Mouse (Mus musculus) hindbrain, postnatal 0 days (tissue): ENCODE data around the gene Tm9sf2. TPM values are rescaled to one million over a fixed set of nuclear protein-coding genes. Genes with fewer than 3 reads are reported as not detected.

Source experiments
- ATAC-seq: fragments of 200-750 bp; cut with Nextera tagmentation; 2 replicates; pipeline ENCODE4 v1.8.0; 2017; ENCODE audit warnings: mild to moderate bottlenecking, moderate TSS enrichment, moderate library complexity
- DNase-seq: peaks from one replicate; pipeline ENCODE4 v3.0.0-alpha.2; 2015; ENCODE audit warnings: low spot score
- H3K27ac ChIP-seq: fragments of 300-500 bp; sonication (generic); 2 replicates; pipeline ENCODE4 v1.5.1; 2014; ENCODE audit warnings: mild to moderate bottlenecking
- H3K27me3 ChIP-seq: fragments of 300-500 bp; sonication (generic); 2 replicates; pipeline ENCODE4 v1.6.1; 2014; ENCODE audit warnings: low read length, mixed read lengths; ENCODE audit not compliant: insufficient read depth
- H3K36me3 ChIP-seq: fragments of 300-500 bp; sonication (generic); 2 replicates; pipeline ENCODE4 v1.6.1; 2014; ENCODE audit warnings: low read length, mixed read lengths; ENCODE audit not compliant: insufficient read depth
- H3K4me1 ChIP-seq: fragments of 300-500 bp; sonication (generic); 2 replicates; pipeline ENCODE4 v1.6.1; 2014; ENCODE audit warnings: antibody characterized with exemption, low read length, mixed read lengths; ENCODE audit not compliant: insufficient read depth
- H3K4me2 ChIP-seq: fragments of 300-500 bp; sonication (generic); 2 replicates; pipeline ENCODE4 v1.6.1; 2014; ENCODE audit warnings: low read depth, mild to moderate bottlenecking, low read length, moderate library complexity, mixed read lengths
- H3K4me3 ChIP-seq: fragments of 300-500 bp; sonication (generic); 2 replicates; pipeline ENCODE4 v1.5.1; 2014; ENCODE audit warnings: low read length
- H3K9ac ChIP-seq: fragments of 300-500 bp; sonication (generic); replicated peaks from 2 replicates; pipeline ENCODE4 v1.6.1; 2014; ENCODE audit warnings: mild to moderate bottlenecking, low read length, moderate library complexity, mixed read lengths
- H3K9me3 ChIP-seq: fragments of 300-500 bp; sonication (generic); 2 replicates; pipeline ENCODE4 v1.6.1; 2016; ENCODE audit warnings: low read length, mixed read lengths
- CTCF ChIP-seq: IDR thresholded peaks from 2 replicates; pipeline ENCODE4 v1.5.1; 2016; ENCODE audit warnings: antibody characterized with exemption, control low read depth, low read depth
- WGBS: fragments of 180-500 bp; shearing (Covaris S2); extraction: QIAGEN DNeasy Blood & Tissue Kit; methylation state at CpG from one replicate; pipeline ENCODE4 v1.1.7; 2014; 5-methylcytosine and 5-hydroxymethylcytosine counted together
- polyA plus RNA-seq: library from polyadenylated mRNA; unstranded; fragments of >200 nt; fragmentation: Nextera tagmentation; extraction: Ambion mirVana; gene quantifications from 2 replicates; pipeline ENCODE4 v1.2.1, GENCODE M21; 2015
- total RNA-seq: library from RNA; depleted of rRNA; stranded (reverse); fragments of >200 nt; gene quantifications from 2 replicates; pipeline ENCODE4 v1.2.3, GENCODE M21; 2014

Tm9sf2 gene
- total and polyA plus RNA-seq, 2 experiments from 2014 or later: 81.0 to 105 TPM

- H3K9me3 ChIP-seq: no peaks in the 10 kb centered on the region
- H3K9ac ChIP-seq: peak overlapping the region; percentile 59; the same call in 1 of the 2 replicates
- no peak overlapping the region for H3K27ac ChIP-seq
- no peaks in the 10 kb centered on the region for H3K4me1 ChIP-seq
- ATAC-seq: no peak
- WGBS: 80% methylated on average over 6 of the region's 6 CpGs
- no peak for DNase-seq
- peak overlapping the region; percentile 63 for H3K4me2 ChIP-seq
- H3K27me3 ChIP-seq: no peaks in the 10 kb centered on the region
- peak overlapping the region; percentile 58; the same call in 1 of the 2 replicates for H3K4me3 ChIP-seq
- no peak for TF ChIP-seq CTCF
- H3K36me3 ChIP-seq: no peaks in the 10 kb centered on the region
Measured at GRCm38 (mm10) chr14:122182220-122182619, 75.4 kb downstream of the Tm9sf2 start.

DNA sequence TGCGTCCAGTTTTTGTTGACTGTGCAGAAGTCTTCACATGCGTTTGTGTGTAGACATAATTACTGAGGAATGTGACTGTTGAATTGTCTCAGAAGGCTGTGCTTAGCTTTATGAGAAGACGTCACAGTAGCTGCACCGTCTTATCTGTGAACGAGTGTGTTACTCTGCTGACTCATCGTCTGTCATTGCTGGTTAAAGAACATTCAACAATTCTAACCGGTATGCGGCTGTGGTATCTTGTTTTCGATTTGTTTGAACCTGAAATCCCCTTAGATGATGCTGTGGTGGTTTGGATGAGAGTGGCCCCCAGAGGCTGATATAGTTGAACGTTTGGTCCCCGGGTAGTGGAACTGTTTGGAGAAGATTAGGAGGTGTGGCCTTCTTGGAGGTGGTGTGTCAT, 77.1 kb downstream of the Tm9sf2 start:
- H3K9me3 ChIP-seq: no peaks in the 10 kb centered on the region
- WGBS: 89% methylated on average over 11 of the region's 11 CpGs
- no peak for ATAC-seq
- no peak overlapping the region for H3K4me3 ChIP-seq
- no peaks in the 10 kb centered on the region for H3K27me3 ChIP-seq
- no peak overlapping the region for H3K27ac ChIP-seq
- DNase-seq: no peak
- no peaks in the 10 kb centered on the region for H3K4me1 ChIP-seq
- no peaks in the 10 kb centered on the region for H3K36me3 ChIP-seq
- H3K9ac ChIP-seq: no peak overlapping the region
- no peak for TF ChIP-seq CTCF
- H3K4me2 ChIP-seq: no peak overlapping the region

GRCm38 (mm10) chr14:122188250-122188649, 81.4 kb downstream of the Tm9sf2 start:
- Histone ChIP-seq H3K4me3 (no peak overlapping the region), H3K9me3 (no peaks in the 10 kb centered on the region), H3K4me1 (no peaks in the 10 kb centered on the region), H3K9ac (no peak overlapping the region), H3K36me3 (no peaks in the 10 kb centered on the region), H3K4me2 (no peak overlapping the region), H3K27ac (no peak overlapping the region), H3K27me3 (no peaks in the 10 kb centered on the region)
- no peak for DNase-seq
- TF ChIP-seq CTCF: no peak
- 89% methylated on average over 5 of the region's 5 CpGs for WGBS
- ATAC-seq: no peak

DNA sequence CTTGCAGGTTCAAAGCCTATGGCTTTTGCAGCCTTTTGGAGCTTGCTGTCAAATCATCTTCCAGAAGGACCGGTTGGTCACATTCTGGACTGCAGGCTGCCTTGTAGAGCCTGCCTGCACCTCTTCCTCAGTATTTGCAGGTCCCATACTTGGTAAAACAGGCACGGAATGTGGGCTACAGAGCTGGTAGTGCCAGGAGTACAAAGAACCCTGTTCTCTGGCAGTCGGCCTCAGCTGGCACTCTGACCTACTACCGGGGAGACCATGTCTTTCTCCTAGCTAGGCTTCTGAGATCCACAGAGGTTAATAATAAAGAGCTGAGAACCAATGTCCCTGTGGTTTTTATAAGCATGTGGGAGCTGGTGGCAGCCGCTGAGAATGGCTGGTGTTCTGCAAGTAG, 83.1 kb downstream of the Tm9sf2 start:
- no peak for TF ChIP-seq CTCF
- WGBS: 63% methylated on average over 5 of the region's 5 CpGs
- ATAC-seq: peak; percentile 81
- peak; percentile 63 for DNase-seq
- Histone ChIP-seq H3K27ac (peak overlapping the region; percentile 46; the same call in 1 of the 2 replicates), H3K27me3 (no peaks in the 10 kb centered on the region), H3K4me1 (no peaks in the 10 kb centered on the region), H3K9ac (no peak overlapping the region), H3K9me3 (no peaks in the 10 kb centered on the region), H3K4me3 (no peak overlapping the region), H3K36me3 (no peaks in the 10 kb centered on the region), H3K4me2 (no peak overlapping the region)

- Histone ChIP-seq H3K4me1 (no peaks in the 10 kb centered on the region), H3K27ac (no peak overlapping the region), H3K9me3 (no peaks in the 10 kb centered on the region), H3K36me3 (no peaks in the 10 kb centered on the region), H3K9ac (no peak overlapping the region), H3K4me3 (no peak overlapping the region), H3K27me3 (no peaks in the 10 kb centered on the region), H3K4me2 (no peak overlapping the region)
- TF ChIP-seq CTCF: no peak
- 21% methylated on average over 2 of the region's 2 CpGs for WGBS
- DNase-seq: no peak
- no peak for ATAC-seq
Measured at GRCm38 (mm10) chr14:122190527-122190926, 83.7 kb downstream of the Tm9sf2 start.

DNA sequence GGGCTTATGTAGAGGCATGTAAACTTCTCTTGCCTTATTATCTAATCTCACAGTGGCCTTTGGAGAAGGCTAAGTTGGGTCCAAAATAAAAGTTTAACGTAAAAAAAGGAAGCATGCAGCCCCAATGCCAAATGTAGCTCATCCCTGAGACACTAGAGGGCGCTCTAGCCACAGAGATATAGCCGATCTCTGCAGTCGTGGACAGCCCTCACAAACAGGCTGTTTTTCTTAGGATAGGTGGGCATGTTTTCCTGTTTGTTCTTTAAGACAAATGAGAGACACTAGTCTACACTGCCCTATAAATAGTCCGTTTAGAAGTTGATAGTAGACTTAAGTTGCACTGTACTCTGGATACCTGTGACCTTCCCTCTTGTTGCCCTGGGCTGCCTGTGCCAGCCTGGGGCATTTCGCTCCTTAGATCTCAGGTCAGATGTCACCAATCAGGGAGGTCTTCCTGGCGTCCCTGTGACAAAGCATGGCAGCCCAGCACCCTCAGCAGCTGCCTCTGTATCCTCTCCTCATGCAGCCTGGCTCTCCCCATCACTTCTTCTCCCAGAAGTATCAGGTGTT, 84.2 kb downstream of the Tm9sf2 start:
- H3K9me3 ChIP-seq: no peaks in the 10 kb centered on the region
- no peaks in the 10 kb centered on the region for H3K4me1 ChIP-seq

DNA sequence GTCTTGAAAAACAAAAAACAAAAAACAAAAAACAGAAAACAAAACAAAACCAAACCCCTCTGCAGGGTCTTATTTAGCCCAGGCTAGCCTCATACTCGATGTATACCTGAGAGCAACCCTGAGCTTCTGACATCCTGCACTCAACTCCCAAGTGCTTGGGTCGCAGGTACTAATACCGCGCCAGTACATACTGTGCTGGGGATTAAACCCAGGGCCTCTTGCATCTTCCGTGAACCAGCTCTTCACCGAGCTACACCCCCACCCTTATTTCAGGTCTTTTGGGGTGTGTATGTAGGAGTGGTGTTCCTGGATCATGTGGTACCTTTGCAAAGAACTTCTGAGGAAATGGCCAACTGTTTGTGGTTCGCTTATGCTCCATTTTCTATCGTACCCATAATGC, 87.8 kb downstream of the Tm9sf2 start:
- Histone ChIP-seq H3K27me3 (no peaks in the 10 kb centered on the region), H3K4me3 (no peak overlapping the region), H3K4me2 (no peak overlapping the region), H3K4me1 (no peaks in the 10 kb centered on the region), H3K36me3 (no peaks in the 10 kb centered on the region), H3K9me3 (no peaks in the 10 kb centered on the region), H3K9ac (no peak overlapping the region), H3K27ac (no peak overlapping the region)
- ATAC-seq (no peak), DNase-seq (no peak)
- no peak for TF ChIP-seq CTCF
- over 99% methylated on average over 8 of the region's 8 CpGs for WGBS

More for the DNA sequence above, 84.2 kb downstream of the Tm9sf2 start:
- Histone ChIP-seq H3K27me3 (no peaks in the 10 kb centered on the region), H3K36me3 (no peaks in the 10 kb centered on the region), H3K4me3 (no peak overlapping the region), H3K4me2 (no peak overlapping the region), H3K9ac (no peak overlapping the region), H3K27ac (no peak overlapping the region)
- peak; percentile 94 for TF ChIP-seq CTCF
- DNase-seq (peak; percentile 93), ATAC-seq (peak; percentile 83)
- 16% methylated on average over 7 of the region's 7 CpGs for WGBS
